Mouse (Mus musculus): Measurements from ENCODE around the gene Atp5d. TPM values are rescaled to one million over a fixed set of nuclear protein-coding genes. Genes with fewer than 3 reads are reported as not detected.

The Atp5d gene
- 1,000 to 10,000 TPM; 1,015 to 1,150 TPM for total RNA-seq (2021)
- polyA plus RNA-seq (2012; rRNA removed): 1,139 and 1,938 TPM in 2 replicates
- long read RNA-seq, transcript Atp5d-201 (4 exons, 931 nt): major isoform, 553 of 611 reads
- long read RNA-seq, partial matches to known transcripts: 44 of 611 reads
- long read RNA-seq, other reads (novel, unspliced or antisense): 9 of 611 reads

DNA sequence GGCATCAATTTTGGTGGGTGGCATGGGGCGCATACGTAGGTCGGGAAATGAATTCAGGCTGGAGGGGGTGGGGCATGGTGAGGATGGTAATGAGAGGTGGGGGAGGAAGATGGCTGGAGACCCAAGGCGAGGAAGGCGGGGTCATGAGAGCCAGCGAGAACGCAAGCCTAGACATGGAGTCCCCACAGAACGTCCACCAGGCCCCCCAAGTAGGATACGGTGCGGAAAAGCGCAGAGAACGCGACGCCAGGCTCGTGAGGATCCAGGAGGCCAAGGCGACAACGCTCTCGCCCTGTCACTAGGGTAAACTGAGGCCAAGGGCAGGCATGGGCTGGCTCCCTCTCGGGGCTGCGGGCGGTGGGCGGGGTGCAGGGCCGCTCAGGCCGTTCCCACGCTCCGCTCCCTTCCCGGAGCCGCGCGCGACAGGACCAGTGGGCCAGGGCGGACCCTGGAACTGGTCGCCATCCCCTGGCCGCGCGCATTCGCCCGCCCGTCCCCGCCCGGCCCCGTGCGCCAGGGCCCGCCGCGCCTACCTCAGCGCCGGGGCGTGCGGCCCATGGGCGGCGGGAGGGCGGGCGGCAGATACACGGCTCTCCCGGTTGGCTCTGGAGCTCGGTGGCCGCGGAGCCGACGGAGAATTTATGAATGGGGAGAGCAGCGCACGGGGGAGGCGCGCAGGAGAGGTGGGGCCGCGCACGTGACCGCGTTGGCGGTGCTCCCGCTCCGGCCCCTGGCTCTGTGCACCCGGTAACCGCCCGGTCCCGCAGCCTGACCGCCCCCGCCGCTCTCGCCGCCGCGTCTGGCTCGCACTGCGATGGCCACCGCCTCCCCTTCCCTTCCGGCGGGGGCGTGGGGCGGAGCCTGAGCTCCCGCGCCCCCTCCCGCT lies at the start of gene Atp5d:
TSS of gene Atp5d (plus strand) at position 80 of the 886 bp plus-strand sequence.
- peak; percentile 78 to 80 for DNase-seq
- Histone ChIP-seq H3K27me3 (ENCODE audit: control insufficient read depth, insufficient read depth, low read length) (no peaks in the 10 kb centered on the region; the same call in 1 of the 2 replicates), H3K4me3 (peak within 1 kb of the TSS; percentile 65), H3K4me1 (ENCODE audit: control insufficient read depth, insufficient read depth, low read length) (peaks cover 7% of the 10 kb centered on the region), H3K79me2 (replicated peaks; ENCODE audit: control insufficient read depth, insufficient read depth, low read length) (peaks cover 3% of the 10 kb centered on the region; the same call in 1 of the 2 replicates), H3K27ac (no peak within 1 kb of the TSS), H3K9ac (ENCODE audit: low read depth, low read length) (peak within 1 kb of the TSS; percentile 74), H3K36me3 (ENCODE audit: control insufficient read depth, insufficient read depth, low read length) (no peaks in the 10 kb centered on the region)
- intact Hi-C loops (cut with DNase I): no loop called here
- WGBS: under 1% methylated on average over 89 of the region's 94 CpGs
- TF ChIP-seq EP300 (IDR thresholded peaks at IDR 0.05; ENCODE audit: insufficient read depth, low read depth, low read length) (no peak), CTCF (IDR thresholded peaks at IDR 0.05) (no peak), POLR2A (IDR thresholded peaks at IDR 0.05; ENCODE audit: insufficient read depth, low read depth, low read length) (no peak)

- Histone ChIP-seq H3K9ac (ENCODE audit: low read depth, low read length) (no peak overlapping the region), H3K36me3 (ENCODE audit: control insufficient read depth, insufficient read depth, low read length) (peaks cover 4% of the 10 kb centered on the region; the same call in 1 of the 2 replicates), H3K27ac (no peak overlapping the region), H3K79me2 (replicated peaks; ENCODE audit: control insufficient read depth, insufficient read depth, low read length) (peaks cover 7% of the 10 kb centered on the region), H3K27me3 (ENCODE audit: control insufficient read depth, insufficient read depth, low read length) (no peaks in the 10 kb centered on the region), H3K4me1 (ENCODE audit: control insufficient read depth, insufficient read depth, low read length) (peaks cover 25% of the 10 kb centered on the region), H3K4me3 (no peak overlapping the region)
- 64% methylated on average over 4 of the region's 4 CpGs for WGBS
- TF ChIP-seq POLR2A (IDR thresholded peaks at IDR 0.05; ENCODE audit: insufficient read depth, low read depth, low read length): no peak
- no peak for TF ChIP-seq CTCF (IDR thresholded peaks at IDR 0.05)
- no peak for TF ChIP-seq EP300 (IDR thresholded peaks at IDR 0.05; ENCODE audit: insufficient read depth, low read depth, low read length)
- no peak for DNase-seq
- intact Hi-C loops (cut with DNase I): no loop called here
Observed at GRCm38 (mm10) chr10:80089146-80089545, 49.3 kb upstream of the Atp5d start.

DNA sequence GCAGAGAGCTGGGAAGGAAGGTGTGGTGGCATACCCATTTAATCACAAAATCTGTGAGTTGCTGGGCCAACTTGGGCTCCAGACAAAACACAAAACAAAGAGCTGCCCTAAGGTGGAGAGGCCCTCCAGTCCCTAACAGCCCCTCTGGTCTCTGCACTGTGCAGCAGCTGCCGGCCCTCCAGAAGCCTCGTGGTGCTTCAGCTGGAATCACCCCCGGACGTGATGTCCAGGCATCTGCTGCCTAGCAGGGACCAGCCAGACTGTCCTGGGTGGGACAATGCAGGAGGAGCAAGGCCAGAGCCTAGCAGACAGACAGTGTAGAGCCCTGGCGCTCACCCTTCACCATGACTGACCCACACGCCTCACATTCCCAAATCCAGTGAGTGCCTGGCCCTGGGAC lies 46.9 kb upstream of the Atp5d start:
- intact Hi-C loops (cut with DNase I): no loop called here
- TF ChIP-seq POLR2A (IDR thresholded peaks at IDR 0.05; ENCODE audit: insufficient read depth, low read depth, low read length) (no peak), CTCF (IDR thresholded peaks at IDR 0.05) (no peak), EP300 (IDR thresholded peaks at IDR 0.05; ENCODE audit: insufficient read depth, low read depth, low read length) (no peak)
- WGBS: 69% methylated on average over 6 of the region's 6 CpGs
- H3K9ac ChIP-seq (ENCODE audit: low read depth, low read length): no peak overlapping the region
- peaks cover 12% of the 10 kb centered on the region for H3K79me2 ChIP-seq (replicated peaks; ENCODE audit: control insufficient read depth, insufficient read depth, low read length)
- H3K27me3 ChIP-seq (ENCODE audit: control insufficient read depth, insufficient read depth, low read length): no peaks in the 10 kb centered on the region
- no peaks in the 10 kb centered on the region for H3K36me3 ChIP-seq (ENCODE audit: control insufficient read depth, insufficient read depth, low read length)
- no peak overlapping the region for H3K4me3 ChIP-seq
- peak in 1 of 2 experiments; percentile 27 for DNase-seq
- no peak overlapping the region for H3K27ac ChIP-seq
- peaks cover 27% of the 10 kb centered on the region for H3K4me1 ChIP-seq (ENCODE audit: control insufficient read depth, insufficient read depth, low read length)

GRCm38 (mm10) chr10:80092690-80093089 lies 45.7 kb upstream of the Atp5d start:
- TF ChIP-seq CTCF (IDR thresholded peaks at IDR 0.05) (no peak), EP300 (IDR thresholded peaks at IDR 0.05; ENCODE audit: insufficient read depth, low read depth, low read length) (no peak), POLR2A (IDR thresholded peaks at IDR 0.05; ENCODE audit: insufficient read depth, low read depth, low read length) (no peak)
- peaks cover 13% of the 10 kb centered on the region for H3K79me2 ChIP-seq (replicated peaks; ENCODE audit: control insufficient read depth, insufficient read depth, low read length)
- no peak overlapping the region for H3K27ac ChIP-seq
- H3K4me3 ChIP-seq: no peak overlapping the region
- intact Hi-C loops (cut with DNase I): loop anchor here (2.0 kb wide), 1 partner anchor 18 kb away; no protein-coding TSS in a partner anchor
- DNase-seq: no peak
- no peaks in the 10 kb centered on the region for H3K36me3 ChIP-seq (ENCODE audit: control insufficient read depth, insufficient read depth, low read length)
- 70% methylated on average over 5 of the region's 5 CpGs for WGBS
- H3K27me3 ChIP-seq (ENCODE audit: control insufficient read depth, insufficient read depth, low read length): no peaks in the 10 kb centered on the region
- H3K9ac ChIP-seq (ENCODE audit: low read depth, low read length): no peak overlapping the region
- peaks cover 22% of the 10 kb centered on the region for H3K4me1 ChIP-seq (ENCODE audit: control insufficient read depth, insufficient read depth, low read length)

GRCm38 (mm10) chr10:80094085-80094484 lies 44.3 kb upstream of the Atp5d start:
- Histone ChIP-seq H3K9ac (ENCODE audit: low read depth, low read length) (no peak overlapping the region), H3K27ac (peak overlapping the region; percentile 23; the same call in 1 of the 2 replicates), H3K4me3 (no peak overlapping the region), H3K27me3 (ENCODE audit: control insufficient read depth, insufficient read depth, low read length) (no peaks in the 10 kb centered on the region), H3K36me3 (ENCODE audit: control insufficient read depth, insufficient read depth, low read length) (no peaks in the 10 kb centered on the region), H3K4me1 (ENCODE audit: control insufficient read depth, insufficient read depth, low read length) (peaks cover 25% of the 10 kb centered on the region), H3K79me2 (replicated peaks; ENCODE audit: control insufficient read depth, insufficient read depth, low read length) (peaks cover 13% of the 10 kb centered on the region)
- no peak for DNase-seq
- WGBS: 84% methylated on average over 6 of the region's 6 CpGs
- intact Hi-C loops (cut with DNase I): no loop called here
- TF ChIP-seq CTCF (IDR thresholded peaks at IDR 0.05) (no peak), POLR2A (IDR thresholded peaks at IDR 0.05; ENCODE audit: insufficient read depth, low read depth, low read length) (no peak), EP300 (IDR thresholded peaks at IDR 0.05; ENCODE audit: insufficient read depth, low read depth, low read length) (no peak)
